Mouse (Mus musculus) CD4-positive, CD25-positive, alpha-beta regulatory T cell, adult 9 weeks (primary cell): ENCODE measurements around the gene Vill. TPM values are rescaled to one million over a fixed set of nuclear protein-coding genes. Genes with fewer than 3 reads are reported as not detected.

ENCODE experiments used
- polyA plus RNA-seq: library from polyadenylated mRNA; unstranded; fragments of 100-300 nt; shearing (Covaris generic); gene quantifications from one replicate; pipeline ENCODE4 v1.2.1, GENCODE M21; 2017

The Vill gene
- 30.6 TPM for polyA plus RNA-seq

GRCm38 (mm10) chr9:119052154-119052944 is at the start of gene Vill:
Gene Vill (plus strand): TSS chr9:119052778.

GRCm38 (mm10) chr9:119093419-119094295 is 41.1 kb downstream of the Vill start, which contains the start of gene Plcd1:
Gene Plcd1 (minus strand): TSS chr9:119093502.

DNA sequence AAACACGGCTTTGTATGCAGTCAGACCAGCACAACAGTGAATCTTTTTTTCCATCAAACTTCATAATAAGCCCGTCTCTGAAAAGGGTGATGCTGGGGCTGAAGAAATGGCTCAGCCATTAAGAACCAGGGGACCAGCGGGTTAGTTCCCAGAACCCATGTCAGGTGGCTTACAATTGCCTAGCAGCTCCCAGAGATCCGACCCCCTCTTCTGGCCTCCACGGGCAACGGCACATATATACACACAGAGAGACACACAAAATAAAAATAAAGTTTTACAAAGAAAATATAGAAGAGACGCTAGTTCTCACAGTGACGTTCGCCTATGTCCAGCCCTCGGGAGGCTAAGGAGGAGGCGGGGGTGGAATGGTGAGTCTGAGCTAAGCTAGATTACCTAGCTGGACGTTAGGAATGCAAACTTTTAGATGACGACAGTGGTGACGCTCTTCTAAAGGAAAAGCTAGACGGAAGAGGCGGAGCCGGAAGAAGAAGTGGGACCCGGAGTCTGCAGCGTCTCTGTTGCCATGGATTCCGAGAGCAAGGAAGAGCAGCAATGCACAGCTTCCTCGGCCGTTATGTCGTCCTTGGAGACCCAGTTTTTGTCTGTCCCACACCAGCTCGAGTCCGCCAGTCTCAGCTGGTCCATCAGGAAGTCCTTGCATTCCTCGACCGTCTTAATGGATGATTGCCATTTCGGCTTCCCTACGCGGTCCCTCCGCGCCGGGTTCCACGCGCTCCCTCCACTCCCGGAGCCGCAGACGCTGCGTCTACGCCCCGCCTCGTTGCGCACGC is 49.6 kb downstream of the Vill start, which contains the start of gene Dlec1:
TSS of gene Dlec1 (plus strand) at position 487 of the 791 bp plus-strand sequence.

Other genes starting within 250 kb of the Vill start
- 0.45 TPM for gene Ctdspl, start 126.3 kb upstream of the Vill start, polyA plus RNA-seq
- 3.3 TPM for gene Plcd1, start 40.7 kb downstream of the Vill start, polyA plus RNA-seq
- 0.65 TPM for gene Dlec1, start 49.7 kb downstream of the Vill start, polyA plus RNA-seq
- gene Acaa1b, start 104.3 kb downstream of the Vill start, polyA plus RNA-seq: not detected
- gene Gm47289, start 106.4 kb downstream of the Vill start, polyA plus RNA-seq: not detected
- gene Slc22a13, start 156.3 kb downstream of the Vill start, polyA plus RNA-seq: not detected